Mouse (Mus musculus): Measurements from ENCODE around the gene Birc5.

DNA sequence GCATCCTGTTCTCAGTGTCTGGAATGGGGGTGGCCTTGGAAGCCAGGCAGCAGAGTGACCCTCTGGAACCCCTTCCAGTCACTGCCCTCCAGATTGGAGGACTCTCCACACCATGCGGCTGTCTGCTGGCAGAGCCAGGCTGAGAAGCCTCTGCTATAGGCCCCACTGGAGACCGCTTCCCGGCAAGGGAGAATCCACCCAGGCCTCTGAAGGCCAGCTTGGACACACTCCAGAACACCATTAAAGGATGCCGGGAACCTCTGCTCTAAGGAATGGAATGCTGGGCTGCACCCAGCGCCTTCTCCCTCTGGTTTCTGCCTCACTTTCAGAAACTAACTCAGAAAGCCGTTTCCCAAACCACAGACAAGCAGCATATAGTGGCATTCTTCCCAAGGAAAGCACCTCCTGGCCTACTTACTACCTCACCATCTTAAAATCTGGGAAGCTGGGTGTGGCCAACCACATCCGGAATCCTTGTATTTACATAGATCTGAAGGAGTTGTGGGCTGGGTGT is 26.3 kb upstream of the Birc5 start:
- TF ChIP-seq CTCF (conservative IDR thresholded peaks at IDR 0.05; ENCODE audit: low read length) (no peak), NANOG (IDR thresholded peaks at IDR 0.05; ENCODE audit: borderline replicate concordance, low read length) (no peak)
